ENCODE assay signal across 22 mouse cellular contexts in the genomic region with DNA sequence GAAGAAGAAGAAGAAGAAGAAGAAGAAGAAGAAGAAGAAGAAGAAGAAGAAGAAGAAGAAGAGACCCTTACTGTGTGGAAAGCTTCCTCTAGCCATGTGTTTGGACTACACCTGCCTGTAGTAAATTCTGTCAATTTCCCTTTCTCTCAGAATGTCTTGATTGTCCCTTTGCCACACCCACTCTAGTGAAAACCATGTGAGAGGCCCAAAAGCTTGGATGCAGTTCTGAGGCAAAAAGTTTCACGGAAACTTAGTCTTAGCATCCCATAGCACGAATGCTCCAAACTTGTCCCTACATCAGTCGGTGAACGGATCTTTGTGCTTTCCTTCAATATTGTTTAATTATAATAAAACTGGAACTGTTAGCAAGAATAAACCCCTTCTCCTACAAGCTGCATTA.
"Had no signal": no experiment of that assay in that cellular context is flagged by ENCODE, and none has a peak within 500 bp of the region (broad histone marks: within the 10 kb centered on the region; RNA-seq: fewer than 3 reads in every experiment).

No protein-coding gene starts in this region.

- DNase-seq: gastrocnemius, postnatal 14 days; gastrocnemius, postnatal 36 days; heart, adult 11 months; heart, adult 2 months; heart, postnatal 10 days; heart, postnatal 4 days; kidney, adult 18-20 months; kidney, adult 8-10 months; kidney, postnatal 10 days; kidney, postnatal 25 days; kidney, postnatal 4 days; left cerebral cortex, postnatal 4 days had no signal

- H3K36me3 ChIP-seq: hindbrain, embryonic 10.5 days; hindbrain, embryonic 12.5 days; intestine, embryonic 15.5 days; limb, embryonic 13.5 days; limb, embryonic 15.5 days; liver, embryonic 12.5 days had no signal

- H3K4me3 ChIP-seq: heart, adult 2 months; hindbrain, embryonic 10.5 days; hindbrain, embryonic 12.5 days; intestine, embryonic 15.5 days; layer of hippocampus, adult 2 months; left cerebral cortex, adult 2 months; limb, embryonic 13.5 days; limb, embryonic 15.5 days; liver, embryonic 12.5 days had no signal

- H3K27ac ChIP-seq: heart, adult 2 months; hindbrain, embryonic 10.5 days; hindbrain, embryonic 12.5 days; hindbrain, embryonic 14.5 days; intestine, embryonic 15.5 days; layer of hippocampus, adult 2 months; left cerebral cortex, adult 2 months; limb, embryonic 13.5 days; limb, embryonic 15.5 days; liver, embryonic 12.5 days; liver, embryonic 14.5 days had no signal
